Mouse (Mus musculus) limb, embryonic 13.5 days (tissue): ENCODE measurements around the gene Sgo2a. TPM values are rescaled to one million over a fixed set of nuclear protein-coding genes. Genes with fewer than 3 reads are reported as not detected.

Experiments
- ATAC-seq: fragments of 200-750 bp; cut with Nextera tagmentation; 2 replicates; pipeline ENCODE4 v1.8.0; 2017; ENCODE audit warnings: low read depth, moderate number of reproducible peaks, moderate TSS enrichment; ENCODE audit not compliant: low FRiP score
- H3K27ac ChIP-seq: fragments of 300-500 bp; sonication (generic); 2 replicates; pipeline ENCODE4 v1.5.1; 2015; ENCODE audit warnings: inconsistent platforms, mild to moderate bottlenecking, moderate library complexity
- H3K27me3 ChIP-seq: fragments of 300-500 bp; sonication (generic); 2 replicates; pipeline ENCODE4 v1.6.1; 2015; ENCODE audit warnings: mild to moderate bottlenecking, inconsistent platforms
- H3K36me3 ChIP-seq: fragments of 300-500 bp; sonication (generic); 2 replicates; pipeline ENCODE4 v1.6.1; 2015; ENCODE audit warnings: inconsistent platforms, mild to moderate bottlenecking, moderate library complexity
- H3K4me1 ChIP-seq: fragments of 300-500 bp; sonication (generic); 2 replicates; pipeline ENCODE4 v1.6.1; 2015; ENCODE audit warnings: inconsistent platforms
- H3K4me2 ChIP-seq: fragments of 300-500 bp; sonication (generic); replicated peaks from 2 replicates; pipeline ENCODE4 v1.6.1; 2015; ENCODE audit warnings: inconsistent platforms, mild to moderate bottlenecking, moderate library complexity
- H3K4me3 ChIP-seq: fragments of 300-500 bp; sonication (generic); 2 replicates; pipeline ENCODE4 v1.5.1; 2015; ENCODE audit warnings: moderate library complexity, mild to moderate bottlenecking, inconsistent platforms
- H3K9ac ChIP-seq: fragments of 300-500 bp; sonication (generic); 2 replicates; pipeline ENCODE4 v1.6.1; 2015; ENCODE audit warnings: mild to moderate bottlenecking, inconsistent platforms
- H3K9me3 ChIP-seq: fragments of 300-500 bp; sonication (generic); 2 replicates; pipeline ENCODE4 v1.6.1; 2016; ENCODE audit warnings: inconsistent platforms
- WGBS: fragments of 180-500 bp; shearing (Covaris S2); methylation state at CpG from one replicate; pipeline ENCODE4 v1.1.7; 2015; 5-methylcytosine and 5-hydroxymethylcytosine counted together
- polyA plus RNA-seq: library from polyadenylated mRNA; unstranded; fragments of >200 nt; fragmentation: Nextera tagmentation; extraction: Ambion mirVana; gene quantifications from 2 replicates; pipeline ENCODE4 v1.2.1, GENCODE M21; 2015

The Sgo2a gene
- 19.7 and 20.2 TPM in 2 replicates for polyA plus RNA-seq

DNA sequence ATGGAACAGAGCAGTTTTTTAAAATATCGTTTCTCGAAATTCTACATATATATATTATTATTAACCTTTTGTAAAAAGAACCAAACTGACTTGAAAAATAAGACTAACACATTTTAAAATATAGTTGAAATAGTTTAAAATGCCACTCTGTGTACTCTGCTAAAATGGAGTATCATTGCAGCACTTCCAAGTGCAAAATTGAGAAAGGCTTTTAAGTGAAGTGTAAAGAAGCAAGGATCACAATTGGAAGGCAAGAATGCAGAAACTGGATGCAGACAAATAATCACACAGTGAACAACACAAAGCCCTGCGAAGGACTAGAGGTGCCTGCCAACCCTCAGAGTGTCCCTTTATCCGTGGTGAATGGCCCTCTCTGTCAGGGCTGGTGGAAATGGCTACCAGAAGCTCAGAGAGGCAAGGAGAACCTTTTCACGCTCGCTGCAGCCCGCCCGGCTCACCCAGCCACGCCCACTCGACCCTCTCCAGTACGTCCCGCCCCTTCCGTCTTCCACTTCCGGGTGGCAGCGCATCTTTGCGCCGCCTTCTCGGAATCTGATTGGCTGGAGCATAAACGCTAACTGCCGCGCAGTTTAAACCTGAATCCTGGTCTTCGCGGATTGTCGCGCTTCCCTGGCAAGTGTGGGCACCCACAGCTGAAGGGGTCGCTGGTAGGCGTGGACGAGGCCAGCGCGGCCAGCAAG, at the start of gene Sgo2a:
Gene Sgo2a, plus strand, starts transcription at position 540 of the 701 bp plus-strand sequence.
- Histone ChIP-seq H3K36me3 (peaks cover 3% of the 10 kb centered on the region; the same call in 1 of the 2 replicates), H3K9ac (peak within 1 kb of the TSS; percentile 79), H3K27me3 (no peaks in the 10 kb centered on the region), H3K4me1 (peaks cover 17% of the 10 kb centered on the region), H3K4me3 (peak within 1 kb of the TSS; percentile 93), H3K27ac (peak within 1 kb of the TSS; percentile 72; the same call in 1 of the 2 replicates), H3K4me2 (peak within 1 kb of the TSS; percentile 90), H3K9me3 (no peaks in the 10 kb centered on the region)
- peak; percentile 98 for ATAC-seq
- WGBS = 6% methylated on average over 30 of the region's 30 CpGs

- no peak overlapping the region for H3K4me2 ChIP-seq
- no peaks in the 10 kb centered on the region for H3K9me3 ChIP-seq
- no peak overlapping the region for H3K4me3 ChIP-seq
- H3K27ac ChIP-seq = peak overlapping the region; percentile 61; the same call in 1 of the 2 replicates
- ATAC-seq = no peak
- 13% methylated on average over 2 of the region's 2 CpGs for WGBS
- no peaks in the 10 kb centered on the region for H3K27me3 ChIP-seq
- no peak overlapping the region for H3K9ac ChIP-seq
- H3K36me3 ChIP-seq = peaks cover 49% of the 10 kb centered on the region
- peaks cover 21% of the 10 kb centered on the region for H3K4me1 ChIP-seq
Measured at GRCm38 (mm10) chr1:57947552-57948347, 48.0 kb upstream of the Sgo2a start.

GRCm38 (mm10) chr1:57949195-57949594, 46.6 kb upstream of the Sgo2a start:
- peak overlapping the region; percentile 34; the same call in 1 of the 2 replicates for H3K27ac ChIP-seq
- peaks cover 21% of the 10 kb centered on the region for H3K4me1 ChIP-seq
- peaks cover 46% of the 10 kb centered on the region for H3K36me3 ChIP-seq
- no peaks in the 10 kb centered on the region for H3K9me3 ChIP-seq
- no peak overlapping the region for H3K4me2 ChIP-seq
- 0 out of 2 replicates have a peak, but pooled peaks have one; percentile 62 for ATAC-seq
- no peak overlapping the region for H3K4me3 ChIP-seq
- no peaks in the 10 kb centered on the region for H3K27me3 ChIP-seq
- WGBS = 3% methylated on average over 1 of the region's 1 CpGs
- H3K9ac ChIP-seq = no peak overlapping the region

GRCm38 (mm10) chr1:57949716-57950115, 46.1 kb upstream of the Sgo2a start:
- Histone ChIP-seq H3K27ac (no peak overlapping the region), H3K4me3 (no peak overlapping the region), H3K4me1 (peaks cover 21% of the 10 kb centered on the region), H3K27me3 (no peaks in the 10 kb centered on the region), H3K9ac (no peak overlapping the region), H3K9me3 (no peaks in the 10 kb centered on the region), H3K36me3 (peaks cover 46% of the 10 kb centered on the region), H3K4me2 (no peak overlapping the region)
- WGBS = 65% methylated on average over 5 of the region's 5 CpGs
- no peak for ATAC-seq

DNA sequence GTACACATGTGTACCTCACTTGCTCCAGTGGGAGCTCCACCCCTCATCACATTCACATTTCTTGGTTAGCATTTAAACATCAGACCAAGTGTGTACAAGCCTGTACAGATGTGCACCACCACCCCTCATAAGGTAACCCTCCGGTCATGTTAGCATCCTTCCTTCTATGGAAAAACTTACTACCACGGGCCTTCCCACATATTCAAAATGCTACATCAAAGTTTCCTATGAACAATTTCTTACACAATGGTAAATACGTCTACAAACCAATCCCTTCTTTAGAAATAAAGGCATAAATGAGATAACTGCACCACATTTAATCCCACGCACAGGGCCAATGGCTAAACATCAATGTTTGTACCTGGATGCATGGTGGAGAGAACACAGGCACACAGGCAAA, 43.3 kb upstream of the Sgo2a start:
- H3K9ac ChIP-seq = no peak overlapping the region
- no peak for ATAC-seq
- no peaks in the 10 kb centered on the region for H3K9me3 ChIP-seq
- 94% methylated on average over 4 of the region's 4 CpGs for WGBS
- H3K36me3 ChIP-seq = peaks cover 58% of the 10 kb centered on the region
- no peaks in the 10 kb centered on the region for H3K27me3 ChIP-seq
- no peak overlapping the region for H3K27ac ChIP-seq
- no peak overlapping the region for H3K4me2 ChIP-seq
- H3K4me1 ChIP-seq = peaks cover 20% of the 10 kb centered on the region
- H3K4me3 ChIP-seq = no peak overlapping the region

GRCm38 (mm10) chr1:57953586-57954375, 42.0 kb upstream of the Sgo2a start:
- Histone ChIP-seq H3K9ac (no peak overlapping the region), H3K27ac (no peak overlapping the region), H3K4me1 (peaks cover 7% of the 10 kb centered on the region), H3K9me3 (no peaks in the 10 kb centered on the region), H3K27me3 (no peaks in the 10 kb centered on the region), H3K4me3 (no peak overlapping the region), H3K4me2 (no peak overlapping the region), H3K36me3 (peaks cover 63% of the 10 kb centered on the region)
- 88% methylated on average over 16 of the region's 16 CpGs for WGBS
- no peak for ATAC-seq

- Histone ChIP-seq H3K27ac (no peak overlapping the region), H3K36me3 (peaks cover 69% of the 10 kb centered on the region)
- no peak for ATAC-seq
Measured at GRCm38 (mm10) chr1:57954376-57954765, 41.4 kb upstream of the Sgo2a start.

GRCm38 (mm10) chr1:57955774-57956173, 40.0 kb upstream of the Sgo2a start:
- 0 out of 2 replicates have a peak, but pooled peaks cover 4% of the 10 kb centered on the region for H3K4me1 ChIP-seq
- H3K27me3 ChIP-seq = no peaks in the 10 kb centered on the region
- H3K4me2 ChIP-seq = no peak overlapping the region
- no peak overlapping the region for H3K9ac ChIP-seq
- ATAC-seq = no peak
- peaks cover 71% of the 10 kb centered on the region for H3K36me3 ChIP-seq
- no peaks in the 10 kb centered on the region for H3K9me3 ChIP-seq
- H3K4me3 ChIP-seq = no peak overlapping the region
- H3K27ac ChIP-seq = no peak overlapping the region
- WGBS = 97% methylated on average over 1 of the region's 1 CpGs

More at GRCm38 (mm10) chr1:57954376-57954765, 41.4 kb upstream of the Sgo2a start:
- 88% methylated on average over 5 of the region's 5 CpGs for WGBS
- no peak overlapping the region for H3K4me2 ChIP-seq
- H3K9ac ChIP-seq = no peak overlapping the region
- H3K4me3 ChIP-seq = no peak overlapping the region
- H3K9me3 ChIP-seq = no peaks in the 10 kb centered on the region
- H3K27me3 ChIP-seq = no peaks in the 10 kb centered on the region
- 0 out of 2 replicates have a peak, but pooled peaks cover 4% of the 10 kb centered on the region for H3K4me1 ChIP-seq

GRCm38 (mm10) chr1:57969327-57970271, 26.2 kb upstream of the Sgo2a start:
- under 1% methylated on average over 65 of the region's 65 CpGs for WGBS
- H3K9me3 ChIP-seq = no peaks in the 10 kb centered on the region
- H3K27me3 ChIP-seq = no peaks in the 10 kb centered on the region
- peak overlapping the region; percentile 79 for H3K4me2 ChIP-seq
- peak overlapping the region; percentile 61 for H3K27ac ChIP-seq
- peak overlapping the region; percentile 92 for H3K9ac ChIP-seq
- H3K4me3 ChIP-seq = peak overlapping the region; percentile 81
- peaks cover 12% of the 10 kb centered on the region; the same call in 1 of the 2 replicates for H3K4me1 ChIP-seq
- ATAC-seq = peak; percentile 95
- peaks cover 19% of the 10 kb centered on the region for H3K36me3 ChIP-seq

GRCm38 (mm10) chr1:57971588-57971987, 24.2 kb upstream of the Sgo2a start:
- H3K9ac ChIP-seq = no peak overlapping the region
- H3K4me1 ChIP-seq = peaks cover 12% of the 10 kb centered on the region; the same call in 1 of the 2 replicates
- ATAC-seq = no peak
- no peak overlapping the region for H3K4me3 ChIP-seq
- H3K36me3 ChIP-seq = peaks cover 4% of the 10 kb centered on the region; the same call in 1 of the 2 replicates
- H3K27me3 ChIP-seq = no peaks in the 10 kb centered on the region
- H3K4me2 ChIP-seq = no peak overlapping the region
- no peak overlapping the region for H3K27ac ChIP-seq
- no peaks in the 10 kb centered on the region for H3K9me3 ChIP-seq
- 84% methylated on average over 2 of the region's 2 CpGs for WGBS

GRCm38 (mm10) chr1:57976860-57977259, 18.9 kb upstream of the Sgo2a start:
- H3K36me3 ChIP-seq = no peaks in the 10 kb centered on the region
- H3K4me2 ChIP-seq = no peak overlapping the region
- H3K9me3 ChIP-seq = no peaks in the 10 kb centered on the region
- H3K27ac ChIP-seq = no peak overlapping the region
- WGBS = 92% methylated on average over 3 of the region's 3 CpGs
- H3K9ac ChIP-seq = no peak overlapping the region
- no peak overlapping the region for H3K4me3 ChIP-seq
- no peak for ATAC-seq
- no peaks in the 10 kb centered on the region for H3K27me3 ChIP-seq
- no peaks in the 10 kb centered on the region for H3K4me1 ChIP-seq
